Comparison of ENCODE assay signal across 8 mouse cellular contexts in genomic region chr6:113668287-113669154, GRCm38 (mm10). TPM values are rescaled to one million over a fixed set of nuclear protein-coding genes. Genes with fewer than 3 reads are reported as not detected.
DNase-seq lines count a peak whose midpoint lies in the region; ATAC-seq and TF ChIP-seq lines count a peak whose summit lies in the region.
"Had no signal": no experiment of that assay in that cellular context is flagged by ENCODE, and none has a peak within 500 bp of the region (broad histone marks: within the 10 kb centered on the region; RNA-seq: fewer than 3 reads in every experiment).

No protein-coding gene starts in this region.

- H3K36me3 ChIP-seq in ES-E14 (ENCODE audit: control insufficient read depth, insufficient read depth, low read length, poor library complexity, severe bottlenecking): no peaks in the 10 kb centered on the region
- H3K36me3 ChIP-seq in macrophage (ENCODE audit: inconsistent target): peaks cover 50% of the 10 kb centered on the region
- no peaks in the 10 kb centered on the region for H3K36me3 ChIP-seq in midbrain, embryonic 15.5 days (replicated peaks)

- 9% methylated on average over 14 of the region's 15 CpGs for WGBS in macrophage (ENCODE audit: missing documents)
- WGBS in midbrain, embryonic 15.5 days: 45% methylated on average over 15 of the region's 15 CpGs

- in situ Hi-C loops in ES-E14 (cut with MboI; ENCODE audit: low sequenced_read_pairs in 2 of 2, unreplicated experiment in 2 of 2): no loop called here

- peak; percentile 72 for DNase-seq in B cell, adult 2 months
- DNase-seq in ES-E14 (ENCODE audit: low read depth, low spot score): no peak
- DNase-seq in heart, adult 11 months: peak; percentile 99
- DNase-seq in kidney, postnatal 10 days: peak; percentile 56
- DNase-seq in thymus, postnatal 0 days (ENCODE audit: low spot score): peak; percentile 75

- no peaks in the 10 kb centered on the region for H3K27me3 ChIP-seq in midbrain, embryonic 15.5 days (replicated peaks)

- H3K79me2 ChIP-seq in macrophage (ENCODE audit: inconsistent target): peaks cover 63% of the 10 kb centered on the region

- H3K9ac ChIP-seq in ES-E14 (ENCODE audit: insufficient read depth, low read depth, low read length, poor library complexity, severe bottlenecking): peak overlapping the region; percentile 16; the same call in 1 of the 2 replicates
- no peak overlapping the region for H3K9ac ChIP-seq in midbrain, embryonic 15.5 days

- ATAC-seq in midbrain, embryonic 15.5 days (replicated peaks): no peak

- H3K4me3 ChIP-seq in ES-E14 (ENCODE audit: insufficient read depth in 1 of 2, low read depth in 1 of 2, low read length in 2 of 2, poor library complexity in 1 of 2, severe bottlenecking in 1 of 2) (no peak overlapping the region), macrophage (ENCODE audit: inconsistent target) (no peak overlapping the region)
- H3K4me3 ChIP-seq in midbrain, embryonic 15.5 days: no peak overlapping the region

- H3K9me3 ChIP-seq in ES-E14 (ENCODE audit: control insufficient read depth, insufficient read depth, low read depth, low read length): no peaks in the 10 kb centered on the region
- no peaks in the 10 kb centered on the region for H3K9me3 ChIP-seq in midbrain, embryonic 15.5 days

- H3K27ac ChIP-seq in ES-E14 (ENCODE audit: insufficient read depth, low read depth, low read length, poor library complexity, severe bottlenecking) (peak overlapping the region; percentile 38; the same call in 1 of the 2 replicates), macrophage (peak overlapping the region; percentile 79)
- no peak overlapping the region for H3K27ac ChIP-seq in midbrain, embryonic 15.5 days

- peaks cover 4 to 19% of the 10 kb centered on the region in 2 experiments; a peak in 3 of 4 replicates for H3K4me1 ChIP-seq in ES-E14 (ENCODE audit: control insufficient read depth in 2 of 2, insufficient read depth in 2 of 2, low read length in 2 of 2, poor library complexity in 1 of 2)
- no peaks in the 10 kb centered on the region for H3K4me1 ChIP-seq in midbrain, embryonic 15.5 days

- H3K4me2 ChIP-seq in midbrain, embryonic 15.5 days: no peak overlapping the region

TF ChIP-seq in ES-E14, 5 proteins besides CTCF, POLR2A, EP300 and RAD21:
- TF ChIP-seq ZNF384 (IDR thresholded peaks at IDR 0.05; ENCODE audit: low read depth, low read length): peak; percentile 53; the same call in 1 of the 2 replicates
- no peak for TF ChIP-seq ZC3H11A (IDR thresholded peaks at IDR 0.05; ENCODE audit: borderline replicate concordance, low read depth, low read length)
TF ChIP-seq in ES-E14: peak in this region for 1.

RNA-seq across cellular contexts. Expression of gene Tatdn2, which starts 28.3 kb away (rescaled TPM):
- 62.6 and 70.6 TPM in 2 replicates for total RNA-seq in ES-E14 (2012; rRNA removed)
- total RNA-seq in macrophage (2018; cell fraction: chromatin; rRNA removed): 100 to 1,000 TPM in 25 of 26 experiments, 10 to 100 TPM in 1; 60.7 to 404 (median 167) TPM
- total RNA-seq in macrophage (2018; cell fraction: cytosol; rRNA removed): 10 to 100 TPM; 34.1 to 79.6 (median 45.1) TPM
- total RNA-seq in macrophage (2018; cell fraction: nucleus; rRNA removed): 100 to 1,000 TPM in 14 of 26 experiments, 10 to 100 TPM in 12; 68.7 to 260 (median 106) TPM
- polyA plus RNA-seq in macrophage (2018): 31.1 to 76.3 TPM (median 53.5 TPM) in 3 replicates
- 1.5 and 1.7 TPM in 2 replicates for polyA plus RNA-seq in thymus, postnatal 0 days (2015; fragmentation: Nextera tagmentation; extraction: Ambion mirVana)
- 1.1 and 1.4 TPM in 2 replicates for polyA plus RNA-seq in midbrain, embryonic 15.5 days (2015; fragmentation: Nextera tagmentation; extraction: Ambion mirVana)

RNA-seq across cellular contexts. Expression of gene Irak2, which starts 30.3 kb away (rescaled TPM):
- total RNA-seq in ES-E14 (2012; rRNA removed): 12.6 and 22.0 TPM in 2 replicates
- 100 to 1,000 TPM; 124 to 877 (median 414) TPM for total RNA-seq in macrophage (2018; cell fraction: chromatin; rRNA removed)
- total RNA-seq in macrophage (2018; cell fraction: cytosol; rRNA removed): 100 to 1,000 TPM in 6 of 26 experiments, 10 to 100 TPM in 20; 31.3 to 188 (median 58.0) TPM
- 100 to 1,000 TPM in 23 of 26 experiments, 10 to 100 TPM in 3; 76.4 to 499 (median 338) TPM for total RNA-seq in macrophage (2018; cell fraction: nucleus; rRNA removed)
- 37.2 to 60.7 TPM (median 44.6 TPM) in 3 replicates for polyA plus RNA-seq in macrophage (2018)
- 2.2 and 2.7 TPM in 2 replicates for polyA plus RNA-seq in thymus, postnatal 0 days (2015; fragmentation: Nextera tagmentation; extraction: Ambion mirVana)
- polyA plus RNA-seq in midbrain, embryonic 15.5 days (2015; fragmentation: Nextera tagmentation; extraction: Ambion mirVana): 3.0 and 4.3 TPM in 2 replicates

RNA-seq across cellular contexts. Expression of gene Vhl, which starts 44.8 kb away (rescaled TPM):
- 13.2 and 13.9 TPM in 2 replicates for total RNA-seq in ES-E14 (2012; rRNA removed)
- total RNA-seq in macrophage (2018; cell fraction: chromatin; rRNA removed): 10 to 100 TPM in 4 of 26 experiments, 1 to 10 TPM in 22; 2.6 to 11.8 (median 7.7) TPM
- 10 to 100 TPM in 23 of 26 experiments, 1 to 10 TPM in 3; 7.6 to 18.9 (median 14.0) TPM for total RNA-seq in macrophage (2018; cell fraction: cytosol; rRNA removed)
- 10 to 100 TPM in 17 of 26 experiments, 1 to 10 TPM in 9; 4.2 to 18.9 (median 11.0) TPM for total RNA-seq in macrophage (2018; cell fraction: nucleus; rRNA removed)
- polyA plus RNA-seq in macrophage (2018): 9.9 to 17.1 TPM (median 13.7 TPM) in 3 replicates
- polyA plus RNA-seq in thymus, postnatal 0 days (2015; fragmentation: Nextera tagmentation; extraction: Ambion mirVana): 30.7 and 33.1 TPM in 2 replicates
- 75.8 and 79.0 TPM in 2 replicates for polyA plus RNA-seq in midbrain, embryonic 15.5 days (2015; fragmentation: Nextera tagmentation; extraction: Ambion mirVana)

RNA-seq across cellular contexts. Expression of gene Ghrl, which starts 51.2 kb away (rescaled TPM):
- 1.8 and 2.3 TPM in 2 replicates for total RNA-seq in ES-E14 (2012; rRNA removed)
- 10 to 100 TPM in 1 of 26 experiments, 1 to 10 TPM in 1, not detected in 24; 1.4 to 12.2 TPM for total RNA-seq in macrophage (2018; cell fraction: chromatin; rRNA removed)
- total RNA-seq in macrophage (2018; cell fraction: cytosol; rRNA removed): not detected
- total RNA-seq in macrophage (2018; cell fraction: nucleus; rRNA removed): 1 to 10 TPM in 5 of 26 experiments, not detected in 21; 2.2 to 5.5 (median 3.4) TPM
- polyA plus RNA-seq in macrophage (2018): not detected in 3 replicates
- polyA plus RNA-seq in thymus, postnatal 0 days (2015; fragmentation: Nextera tagmentation; extraction: Ambion mirVana): 0.59 and 0.81 TPM in 2 replicates
- 0.94 and 1.4 TPM in 2 replicates for polyA plus RNA-seq in midbrain, embryonic 15.5 days (2015; fragmentation: Nextera tagmentation; extraction: Ambion mirVana)
- total RNA-seq: left cerebral cortex, postnatal 10 days had no signal

Comparison
In these comparisons a context has a peak if more than half of its experiments do, and no peak if none do; other contexts are left out.
1. RNA of gene Tatdn2, which starts 28.3 kb away (polyA plus RNA-seq): 31.1 to 76.3 TPM in macrophage; 1.5 to 1.7 TPM in thymus, postnatal 0 days and 1.1 to 1.4 TPM in midbrain, embryonic 15.5 days; every median in the first group is over 10 times any median in the second.